Mouse (Mus musculus) left cerebral cortex, adult 2 months (tissue): Measurements from ENCODE around the gene Casp9. TPM values are rescaled to one million over a fixed set of nuclear protein-coding genes. Genes with fewer than 3 reads are reported as not detected.
A peak's percentile ranks its signal among the peaks of the same experiment; 100 is the strongest.
"Not testable (repeated sequence)": the region's sequence is repeated elsewhere in the genome, so short reads cannot be mapped to it uniquely, and the experiment has no call there.

Source experiments
- DNase-seq, 2 experiments: peaks; one replicate each; pipeline ENCODE4 v3.0.0; 2021 to 2022; ENCODE audit warnings: low spot score in 2 of 2, mixed read lengths in 1 of 2; ENCODE audit errors: extremely low spot score in 1 of 2
- H3K27ac ChIP-seq: fragments of 200-600 bp; 2 replicates; pipeline ENCODE4 v1.8.1; 2022
- H3K4me3 ChIP-seq: fragments of 200-600 bp; 2 replicates; pipeline ENCODE4 v1.8.1; 2022
- CTCF ChIP-seq: fragments of 200-600 bp; IDR thresholded peaks from 2 replicates; pipeline ENCODE4 v1.8.1; 2022; ENCODE audit warnings: antibody characterized with exemption, mild to moderate bottlenecking, moderate library complexity
- intact Hi-C: fragments of 180-260 bp; cut with DNase I; formaldehyde crosslinking; loops from one replicate; pipeline ENCODE4 v1.15.1; 2025
- total RNA-seq, 2 experiments: library from RNA; stranded (reverse); gene quantifications; 2 replicates each; pipeline ENCODE4 v1.2.3; 2021

Casp9 gene
- total RNA-seq, 2 experiments from 2014 or later = 22.1 to 22.4 TPM

DNA sequence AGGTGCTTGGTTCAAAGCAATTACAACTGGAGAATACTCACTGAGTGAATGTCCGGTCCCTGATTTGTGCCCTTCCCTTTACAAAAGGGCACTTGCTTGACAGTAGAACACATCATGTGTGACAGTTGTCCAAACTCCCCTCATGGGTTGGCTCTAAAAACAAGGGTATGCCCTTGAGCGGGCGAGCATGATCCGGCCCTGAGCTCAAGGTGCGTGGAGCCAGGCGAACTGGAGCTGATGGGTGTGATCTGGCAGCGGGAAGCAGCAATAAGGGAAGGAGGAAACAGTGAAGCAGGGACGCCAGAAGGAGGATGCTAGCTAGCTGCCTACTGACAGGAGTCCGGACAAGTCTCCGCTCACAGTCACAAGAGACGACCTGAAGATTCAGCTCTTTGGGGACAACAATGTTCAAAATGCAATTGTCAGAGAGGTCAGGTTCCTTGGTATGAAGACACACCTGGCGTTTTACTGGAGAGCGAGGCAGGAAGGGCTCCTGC is 31.3 kb upstream of the Casp9 start:
- Histone ChIP-seq H3K4me3 (no peak overlapping the region), H3K27ac (no peak overlapping the region)
- TF ChIP-seq CTCF = no peak
- DNase-seq = no peak
- intact Hi-C loops = no loop called here

DNA sequence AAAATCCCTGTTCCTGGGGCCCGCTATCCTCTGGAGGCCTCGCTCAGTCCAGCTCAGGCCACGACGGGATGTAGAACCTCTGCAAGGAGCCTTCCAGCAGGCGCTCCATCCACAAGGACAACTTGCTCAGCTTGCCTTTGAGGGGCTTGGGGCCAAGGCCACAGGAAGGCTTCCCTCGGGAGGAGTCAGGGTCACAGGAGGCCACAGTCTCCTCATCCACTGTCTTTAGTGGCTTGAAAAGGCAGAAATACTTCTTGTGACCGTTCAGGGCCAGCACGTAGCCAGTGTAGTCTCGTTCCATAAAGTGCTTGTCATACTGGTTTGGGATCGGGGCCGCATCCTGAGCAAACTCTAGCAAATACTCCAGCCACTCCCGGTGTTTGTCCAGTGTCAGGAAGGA is 29.9 kb upstream of the Casp9 start:
- intact Hi-C loops = no loop called here
- H3K4me3 ChIP-seq = no peak overlapping the region
- TF ChIP-seq CTCF = no peak
- no peak overlapping the region for H3K27ac ChIP-seq
- no peak for DNase-seq

DNA sequence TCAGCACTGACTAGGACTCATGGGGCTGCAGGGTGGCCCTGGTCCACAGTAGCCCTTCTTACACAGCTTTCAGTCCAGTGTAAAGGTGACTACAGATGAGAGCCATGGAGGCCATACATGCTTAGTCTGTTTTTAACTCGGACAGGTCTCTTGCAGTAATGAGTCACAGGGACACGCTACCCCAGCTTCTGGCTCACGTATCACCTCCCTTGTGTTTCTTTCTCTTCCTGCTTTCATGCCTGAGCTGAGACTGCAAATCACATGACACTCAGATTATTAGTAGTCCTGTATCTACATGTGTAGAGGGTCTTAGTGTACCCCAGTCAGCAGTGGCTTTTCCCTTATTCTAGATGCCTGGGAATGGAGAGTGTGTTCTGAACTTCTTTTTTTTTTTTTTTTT is 28.4 kb upstream of the Casp9 start:
- no peak overlapping the region for H3K27ac ChIP-seq
- DNase-seq = no peak
- no peak for TF ChIP-seq CTCF
- intact Hi-C loops = no loop called here
- H3K4me3 ChIP-seq = no peak overlapping the region

DNA sequence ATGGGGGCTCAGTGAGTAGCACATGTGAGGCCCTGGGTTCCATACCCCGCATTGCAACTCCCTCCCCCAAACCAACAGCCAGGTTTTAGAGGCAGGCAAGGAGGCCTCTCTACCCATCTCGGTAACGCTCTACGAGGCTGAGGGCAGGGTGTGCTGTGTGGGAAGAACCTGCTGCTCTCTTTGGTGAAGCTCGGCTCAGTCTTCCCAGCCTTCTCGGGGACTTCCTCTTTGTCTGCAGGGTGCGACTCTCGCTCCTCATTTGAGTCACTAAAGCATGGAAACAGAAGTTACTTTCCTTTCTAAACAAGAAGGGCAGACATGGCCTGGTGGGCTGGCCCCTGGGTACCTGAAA is 27.1 kb upstream of the Casp9 start:
- no peak for TF ChIP-seq CTCF
- Histone ChIP-seq H3K4me3 (no peak overlapping the region), H3K27ac (peak overlapping the region; percentile 57; the same call in 1 of the 2 replicates)
- intact Hi-C loops = no loop called here
- no peak for DNase-seq

- intact Hi-C loops = no loop called here
- Histone ChIP-seq H3K4me3 (no peak overlapping the region), H3K27ac (peak overlapping the region; percentile 57)
- no peak for DNase-seq
- TF ChIP-seq CTCF = no peak
These were observed 26.6 kb upstream of the Casp9 start for GRCm38 (mm10) chr4:141766668-141767352.

- intact Hi-C loops = no loop called here
- no peak overlapping the region for H3K4me3 ChIP-seq
- no peak for TF ChIP-seq CTCF
- peak in 1 of 2 experiments; percentile 28 for DNase-seq
- H3K27ac ChIP-seq = peak overlapping the region; percentile 57
These were observed 25.9 kb upstream of the Casp9 start for GRCm38 (mm10) chr4:141767353-141768036.

DNA sequence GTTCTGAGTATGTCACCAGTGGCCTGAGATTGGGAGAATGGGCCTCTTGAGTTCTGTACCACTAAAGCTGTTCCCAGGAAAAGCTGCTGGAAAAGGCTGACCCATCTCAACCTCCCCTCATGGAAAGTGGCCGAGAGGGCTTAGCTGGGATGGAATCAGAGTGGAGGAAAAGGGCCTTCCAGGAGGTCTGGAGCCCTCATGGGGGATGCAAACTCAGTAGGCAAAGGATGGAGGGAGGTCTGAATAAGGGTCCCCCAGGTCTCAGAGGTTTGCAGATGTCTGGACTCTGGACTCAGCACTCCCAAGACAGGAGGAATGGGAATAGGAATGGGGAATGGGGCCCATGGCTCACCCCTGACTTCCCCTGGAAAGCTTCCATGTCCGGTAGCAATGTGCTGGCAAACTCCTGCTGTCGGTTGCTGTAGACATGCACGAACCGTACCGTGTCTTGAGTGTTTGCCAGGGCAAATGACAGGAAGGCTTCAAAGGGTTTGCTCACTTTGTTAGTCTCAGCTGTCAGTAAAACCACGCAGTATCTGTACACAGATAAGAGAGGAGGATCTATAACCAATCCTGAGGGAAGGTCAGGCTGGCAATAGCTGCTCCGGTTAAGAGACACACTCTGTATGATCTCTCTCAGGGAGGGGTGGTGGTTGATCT is 23.8 kb upstream of the Casp9 start:
- Histone ChIP-seq H3K4me3 (no peak overlapping the region), H3K27ac (no peak overlapping the region)
- intact Hi-C loops = no loop called here
- TF ChIP-seq CTCF = no peak
- DNase-seq = no peak

DNA sequence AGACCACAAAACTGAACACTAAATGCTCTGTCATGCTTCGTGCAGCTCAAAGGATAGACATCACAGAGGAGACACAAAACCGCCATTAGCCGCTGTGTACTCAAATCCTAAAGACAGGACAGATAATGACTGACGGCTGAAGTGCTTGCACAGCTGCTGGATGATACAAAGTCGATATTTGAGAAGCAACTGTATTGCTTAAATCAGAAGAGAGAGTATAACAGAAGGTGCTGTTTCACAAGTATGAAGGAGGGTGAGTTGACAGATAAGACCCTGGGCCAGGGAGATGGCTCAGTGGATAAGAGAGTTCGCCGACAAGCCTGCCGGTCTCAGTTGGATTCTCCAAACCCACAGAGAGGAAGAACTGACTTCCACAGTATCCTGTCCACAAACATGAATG is 21.6 kb upstream of the Casp9 start:
- intact Hi-C loops = no loop called here
- Histone ChIP-seq H3K27ac (no peak overlapping the region), H3K4me3 (no peak overlapping the region)
- no peak for DNase-seq
- TF ChIP-seq CTCF = no peak

DNA sequence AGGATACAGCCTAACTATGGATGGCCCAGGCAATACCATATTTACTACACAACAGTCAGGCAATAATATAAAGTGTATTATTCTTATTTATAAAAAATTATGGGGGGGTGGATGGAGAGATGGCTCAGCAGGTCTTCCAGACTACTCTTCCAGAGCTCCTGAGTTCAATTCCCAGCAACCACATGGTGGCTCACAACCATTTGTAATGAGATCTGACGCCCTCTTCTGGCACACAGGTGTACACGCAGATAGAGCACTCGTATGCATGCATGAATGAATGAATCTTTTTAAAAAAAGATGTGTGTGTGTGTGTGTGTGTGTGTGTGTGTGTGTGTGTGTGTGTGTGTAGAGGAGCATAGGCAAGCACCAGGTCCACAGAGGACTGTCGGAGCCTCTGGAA is 20.4 kb upstream of the Casp9 start:
- intact Hi-C loops, DNase-seq, H3K27ac ChIP-seq, H3K4me3 ChIP-seq: not testable (repeated sequence)

DNA sequence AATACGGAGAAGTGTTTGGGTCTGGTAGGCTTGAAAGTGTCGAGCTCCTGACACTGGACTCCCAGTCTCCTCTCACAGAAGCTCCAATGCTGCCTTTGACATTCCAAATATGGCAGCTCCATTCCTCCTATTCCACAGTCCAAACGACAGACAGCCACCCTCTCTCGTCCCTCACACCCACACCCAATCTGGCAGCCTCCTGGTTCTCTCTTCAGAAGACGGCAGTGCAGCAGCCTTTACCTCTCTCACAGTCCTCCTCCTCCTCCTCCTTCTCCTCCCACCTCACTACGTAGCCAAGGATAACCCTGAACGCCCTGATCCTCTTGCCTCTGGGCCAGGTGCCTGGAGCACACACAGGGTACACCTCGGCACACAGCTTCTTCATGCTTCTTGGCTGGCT is 13.6 kb upstream of the Casp9 start:
- no peak for TF ChIP-seq CTCF
- Histone ChIP-seq H3K4me3 (no peak overlapping the region), H3K27ac (peak overlapping the region; percentile 86)
- peak in 1 of 2 experiments; percentile 73 for DNase-seq
- intact Hi-C loops = loop anchor here (2.0 kb wide), 1 partner anchor 49 kb away; no protein-coding TSS in a partner anchor

- intact Hi-C loops = loop anchor here (2.0 kb wide), 1 partner anchor 51 kb away; no protein-coding TSS in a partner anchor
- H3K4me3 ChIP-seq = no peak overlapping the region
- DNase-seq = no peak
- H3K27ac ChIP-seq = no peak overlapping the region; the same call in 1 of the 2 replicates
- no peak for TF ChIP-seq CTCF
These were observed 12.0 kb upstream of the Casp9 start for GRCm38 (mm10) chr4:141781201-141781985.
